Mouse (Mus musculus) MEL (cell line): ENCODE results near the gene Soat2.

ENCODE experiments used
- CTCF ChIP-seq, 3 experiments: IDR thresholded peaks in 2 of 3; conservative IDR thresholded peaks in 1 of 3; 2 replicates each; pipeline ENCODE4 v1.5.1; 2011 to 2012; ENCODE audit warnings: low read length in 3 of 3, low read depth in 2 of 3, mild to moderate bottlenecking in 2 of 3, improper control_type of control experiment in 1 of 3, inconsistent platforms in 1 of 3, mixed read lengths in 1 of 3, moderate library complexity in 1 of 3; ENCODE audit not compliant: control insufficient read depth in 1 of 3, insufficient read depth in 1 of 3, poor library complexity in 1 of 3, severe bottlenecking in 1 of 3
- POLR2A ChIP-seq, 2 experiments: IDR thresholded peaks; 2 replicates each; pipeline ENCODE4 v1.6.1; 2011 to 2012; ENCODE audit warnings: low read length in 2 of 2, mild to moderate bottlenecking in 2 of 2, control low read depth in 1 of 2, improper control_type of control experiment in 1 of 2, low read depth in 1 of 2, moderate library complexity in 1 of 2; ENCODE audit not compliant: control insufficient read depth in 1 of 2, insufficient read depth in 1 of 2, poor library complexity in 1 of 2

DNA sequence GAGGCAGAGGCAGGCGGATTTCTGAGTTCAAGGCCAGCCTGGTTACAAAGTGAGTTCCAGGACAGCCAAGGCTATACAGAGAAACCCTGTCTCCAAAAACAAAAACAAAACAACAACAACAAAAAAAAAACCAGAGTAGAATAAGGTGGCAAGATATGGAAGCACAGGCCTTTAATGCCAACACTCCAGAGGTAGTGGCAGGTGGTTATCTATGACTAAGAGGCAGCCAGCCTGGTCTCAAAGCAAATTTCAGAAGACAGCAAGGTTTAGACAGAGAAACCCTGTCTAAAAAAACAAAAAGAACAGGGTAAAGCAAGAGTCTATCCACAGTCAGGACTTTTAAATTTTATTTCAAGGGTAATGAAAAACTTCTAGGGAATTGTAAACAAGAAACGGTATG, 15.6 kb upstream of the Soat2 start:
- TF ChIP-seq CTCF (IDR thresholded peaks at IDR 0.05 in 2 of 3, conservative IDR thresholded peaks at IDR 0.05 in 1 of 3; ENCODE audit: control insufficient read depth in 1 of 3, insufficient read depth in 1 of 3, low read depth in 2 of 3, low read length in 3 of 3, poor library complexity in 1 of 3, severe bottlenecking in 1 of 3), result no peak
- TF ChIP-seq POLR2A (IDR thresholded peaks at IDR 0.05; ENCODE audit: control insufficient read depth in 1 of 2, insufficient read depth in 1 of 2, low read depth in 1 of 2, low read length in 2 of 2, poor library complexity in 1 of 2), result no peak
